Mouse (Mus musculus): Measurements from ENCODE around the gene Ippk.

DNA sequence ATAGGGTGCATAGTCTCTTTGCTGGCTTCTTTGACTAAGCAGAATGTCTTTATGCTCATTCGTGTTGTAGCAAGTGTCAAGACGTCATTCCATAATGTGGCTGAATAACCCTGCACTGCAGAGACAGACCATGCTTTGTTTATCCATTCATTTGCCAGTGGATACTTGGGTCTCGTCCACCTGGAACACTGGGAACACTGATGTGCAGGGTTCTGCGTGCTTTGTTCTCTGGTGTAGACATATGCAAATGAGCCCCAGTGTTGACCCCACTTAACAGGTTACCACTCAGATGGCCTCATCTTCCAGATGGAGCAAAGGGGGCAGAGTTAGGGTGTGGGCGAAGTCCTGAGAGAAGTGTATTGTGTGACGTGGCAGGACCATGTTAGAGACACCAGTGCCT lies 46.7 kb upstream of the Ippk start:
- TF ChIP-seq CTCF (IDR thresholded peaks at IDR 0.05; ENCODE audit: borderline replicate concordance, insufficient read depth, low read depth, low read length) (no peak), POLR2A (IDR thresholded peaks at IDR 0.05; ENCODE audit: borderline replicate concordance, insufficient read depth, low read length) (no peak)
